Mouse (Mus musculus) frontal cortex, postnatal 10 days (tissue): ENCODE results near the gene Phykpl.

ENCODE experiments used
- DNase-seq, 2 experiments: peaks; one replicate each; pipeline ENCODE4 v3.0.0; 2022; ENCODE audit warnings: low spot score in 2 of 2, mixed read lengths in 1 of 2

Gene Phykpl

GRCm38 (mm10) chr11:51644217-51644616 is 59.7 kb downstream of the Phykpl start:
- DNase-seq, result no peak

GRCm38 (mm10) chr11:51645293-51645692 is 60.7 kb downstream of the Phykpl start:
- no peak for DNase-seq

- no peak for DNase-seq
Observed at GRCm38 (mm10) chr11:51646245-51646644, 61.7 kb downstream of the Phykpl start.

GRCm38 (mm10) chr11:51646751-51647667 is 62.5 kb downstream of the Phykpl start:
- no peak for DNase-seq

GRCm38 (mm10) chr11:51648566-51648965 is 64.0 kb downstream of the Phykpl start:
- DNase-seq, result no peak

GRCm38 (mm10) chr11:51649111-51649888 is 64.7 kb downstream of the Phykpl start:
- no peak for DNase-seq

- no peak for DNase-seq
Observed at GRCm38 (mm10) chr11:51649889-51650199, 65.3 kb downstream of the Phykpl start.

GRCm38 (mm10) chr11:51650261-51650660 is 65.7 kb downstream of the Phykpl start:
- DNase-seq, result no peak

GRCm38 (mm10) chr11:51650691-51651515 is 66.3 kb downstream of the Phykpl start, which contains the start of the genes N4bp3 and D930048N14Rik:
TSS of gene N4bp3 (minus strand) at chr11:51650842.
TSS of gene D930048N14Rik (plus strand) at chr11:51650954.
- DNase-seq, result peak in 1 of 2 experiments; percentile 42

GRCm38 (mm10) chr11:51652889-51653418 is 68.4 kb downstream of the Phykpl start:
- no peak for DNase-seq

- DNase-seq, result no peak
Observed at GRCm38 (mm10) chr11:51653736-51654135, 69.2 kb downstream of the Phykpl start.
